Mouse (Mus musculus) retina, adult 2 months (tissue): ENCODE data around the gene Gtf3c5.

Experiments
- DNase-seq: peaks from one replicate; pipeline ENCODE4 v3.0.0-alpha.2; 2012; ENCODE audit warnings: low read depth, low spot score

Gtf3c5 gene

DNA sequence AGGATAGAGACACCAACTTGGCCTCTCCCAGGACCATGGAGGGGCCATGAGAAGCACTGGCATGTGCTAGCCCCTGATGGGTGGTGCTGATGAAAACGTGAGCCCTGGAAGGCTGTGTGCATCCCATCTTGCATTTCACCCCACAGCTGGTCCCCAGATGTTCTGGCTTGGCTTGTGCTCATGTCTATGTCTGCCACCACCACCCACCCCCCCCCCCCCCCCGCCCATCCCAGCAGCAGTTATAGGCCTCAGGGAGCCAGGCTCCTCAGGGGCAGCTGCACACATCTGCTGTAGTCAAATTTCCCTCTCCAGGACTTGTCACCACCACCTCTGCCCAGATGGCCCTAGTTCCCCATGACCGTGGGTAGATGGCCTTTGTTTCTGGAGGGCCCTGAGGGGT, 13.6 kb downstream of the Gtf3c5 start:
- DNase-seq: no peak

DNA sequence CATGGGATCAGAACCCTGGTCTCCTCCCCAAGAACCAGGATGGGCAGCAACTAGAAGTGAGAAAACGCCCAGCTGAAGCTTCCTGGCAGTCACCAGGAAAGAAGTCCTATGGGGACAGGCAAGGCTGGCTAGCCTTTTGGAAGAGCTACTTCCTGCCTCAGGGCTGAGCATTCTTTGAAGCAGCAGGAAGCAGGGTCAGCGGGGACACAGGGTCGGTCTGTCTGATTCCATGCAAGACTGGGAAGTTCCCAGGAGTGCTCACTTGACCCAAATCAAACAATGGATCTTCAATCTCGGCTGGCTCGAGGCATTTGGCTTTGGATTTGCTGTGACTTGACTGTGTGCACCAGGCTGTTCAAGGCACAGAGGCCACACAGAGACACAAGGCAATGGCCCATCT, 17.0 kb downstream of the Gtf3c5 start:
- DNase-seq: no peak

DNA sequence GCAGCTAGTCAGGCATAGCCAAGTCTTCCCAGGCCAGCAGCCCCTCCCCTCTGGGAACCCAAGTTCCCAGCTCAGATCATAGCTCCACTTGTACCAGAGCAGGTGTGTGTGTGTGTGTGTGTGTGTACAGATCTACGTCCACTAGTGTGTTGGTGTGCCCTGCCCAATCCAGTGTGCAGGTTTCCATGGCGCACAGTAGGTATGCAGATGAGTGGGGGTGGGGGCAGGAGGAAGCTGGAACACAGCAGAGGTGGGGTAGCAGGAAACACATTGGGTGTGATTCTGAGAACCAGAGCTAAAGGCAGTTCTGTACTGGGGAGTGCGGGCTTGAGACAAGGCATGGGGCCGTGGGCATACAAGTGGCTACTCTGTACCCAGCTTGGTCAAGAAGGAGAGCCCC, 19.2 kb downstream of the Gtf3c5 start:
- DNase-seq: no peak

DNA sequence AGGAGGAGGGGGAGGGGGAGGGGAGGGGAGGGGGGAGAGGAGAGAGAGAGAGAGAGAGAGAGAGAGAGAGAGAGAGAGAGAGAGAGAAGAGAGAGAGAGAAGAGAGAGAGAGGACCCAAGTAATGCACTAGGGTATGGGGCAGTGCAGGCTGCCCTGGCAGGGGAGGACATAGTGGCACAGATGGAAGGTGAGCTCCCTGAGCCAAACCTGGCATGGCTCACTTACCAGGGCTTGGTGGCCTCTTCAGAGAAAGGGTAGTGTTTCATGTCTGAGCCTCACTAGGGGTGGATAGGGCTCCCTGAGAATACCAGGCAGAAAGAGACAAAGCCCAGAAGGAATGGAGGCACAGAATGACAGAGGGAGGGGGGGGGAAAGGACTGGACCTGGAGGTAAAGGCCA, 19.7 kb downstream of the Gtf3c5 start:
- DNase-seq: no peak

DNA sequence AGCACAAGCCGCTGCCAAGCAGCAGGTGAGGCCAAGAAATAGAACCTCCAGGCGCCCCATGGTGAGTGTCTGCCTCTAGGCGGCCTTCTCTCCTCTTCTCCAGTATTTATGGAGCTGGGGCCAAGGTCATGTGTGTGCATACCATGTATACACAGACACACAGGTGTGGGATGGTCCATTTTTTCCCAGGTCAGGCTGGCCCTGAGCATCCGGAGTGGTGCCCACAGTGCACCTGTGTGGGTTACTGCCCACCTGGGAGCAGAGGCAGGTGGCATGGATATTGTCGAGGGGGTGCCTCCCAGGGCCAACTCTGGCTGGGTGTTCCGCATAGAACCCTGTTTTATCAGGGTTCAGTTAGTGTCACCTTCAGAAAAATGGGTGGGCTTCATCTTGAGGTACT, 20.2 kb downstream of the Gtf3c5 start, which contains the start of gene Cel:
Gene Cel, minus strand, starts transcription at position 101 of the 400 bp plus-strand sequence.
- no peak for DNase-seq

DNA sequence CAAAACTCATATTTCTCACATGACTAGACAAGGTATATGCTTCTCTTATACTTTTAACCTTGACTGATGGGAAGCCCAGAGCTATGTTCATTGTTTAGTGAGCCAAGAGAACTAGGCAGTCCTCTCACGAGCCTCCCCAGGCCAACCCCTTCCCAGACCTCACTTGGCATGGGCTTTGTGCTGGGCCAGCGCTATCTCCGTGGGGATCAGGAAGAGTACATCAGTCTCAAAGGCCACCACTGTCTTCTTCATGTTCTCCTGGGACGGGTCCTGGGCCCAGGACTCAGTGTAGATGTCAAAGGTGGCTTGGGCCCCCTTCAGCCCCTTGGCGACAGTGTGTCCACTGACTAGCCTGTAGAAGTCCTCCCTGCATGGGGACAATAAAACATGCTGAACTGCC, 26.1 kb downstream of the Gtf3c5 start:
- DNase-seq: no peak

DNA sequence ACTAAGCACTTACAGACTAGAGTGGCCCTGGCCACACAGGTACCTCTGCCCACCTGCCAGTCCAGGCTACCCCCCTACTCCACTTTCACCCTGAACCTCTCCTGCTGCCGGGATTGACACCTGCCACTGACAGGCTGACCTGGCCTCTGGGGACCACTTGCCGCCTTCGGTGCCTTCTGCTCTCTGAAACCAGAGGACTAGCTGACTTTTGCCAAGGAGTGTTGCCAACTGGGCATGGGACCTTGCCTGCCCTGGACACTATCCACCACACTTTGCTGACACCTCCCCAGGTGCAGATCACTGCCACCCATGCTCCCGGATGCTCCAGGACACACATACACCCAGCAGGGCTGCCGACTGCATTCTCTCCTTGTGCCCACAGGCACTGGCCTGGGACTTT, 31.2 kb downstream of the Gtf3c5 start:
- DNase-seq: no peak

DNA sequence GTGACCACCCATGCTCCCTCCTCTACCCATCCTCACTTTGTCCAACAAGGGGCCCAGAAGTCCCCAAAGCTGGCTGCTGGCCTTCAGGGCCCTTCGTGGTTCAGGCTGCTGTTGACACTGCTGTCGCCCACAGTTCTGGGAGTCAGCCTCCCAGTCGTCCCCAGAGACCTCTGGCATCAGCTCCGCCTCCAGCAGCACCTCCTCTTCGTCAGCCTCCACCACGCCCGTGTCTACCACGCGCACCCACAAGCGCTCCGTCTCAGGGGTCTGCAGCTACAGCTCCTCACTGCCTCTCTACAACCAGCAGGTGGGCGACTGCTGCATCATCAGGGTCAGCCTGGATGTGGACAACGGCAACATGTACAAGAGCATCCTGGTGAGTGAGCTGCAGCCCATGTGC, 34.4 kb downstream of the Gtf3c5 start:
- DNase-seq: no peak

DNA sequence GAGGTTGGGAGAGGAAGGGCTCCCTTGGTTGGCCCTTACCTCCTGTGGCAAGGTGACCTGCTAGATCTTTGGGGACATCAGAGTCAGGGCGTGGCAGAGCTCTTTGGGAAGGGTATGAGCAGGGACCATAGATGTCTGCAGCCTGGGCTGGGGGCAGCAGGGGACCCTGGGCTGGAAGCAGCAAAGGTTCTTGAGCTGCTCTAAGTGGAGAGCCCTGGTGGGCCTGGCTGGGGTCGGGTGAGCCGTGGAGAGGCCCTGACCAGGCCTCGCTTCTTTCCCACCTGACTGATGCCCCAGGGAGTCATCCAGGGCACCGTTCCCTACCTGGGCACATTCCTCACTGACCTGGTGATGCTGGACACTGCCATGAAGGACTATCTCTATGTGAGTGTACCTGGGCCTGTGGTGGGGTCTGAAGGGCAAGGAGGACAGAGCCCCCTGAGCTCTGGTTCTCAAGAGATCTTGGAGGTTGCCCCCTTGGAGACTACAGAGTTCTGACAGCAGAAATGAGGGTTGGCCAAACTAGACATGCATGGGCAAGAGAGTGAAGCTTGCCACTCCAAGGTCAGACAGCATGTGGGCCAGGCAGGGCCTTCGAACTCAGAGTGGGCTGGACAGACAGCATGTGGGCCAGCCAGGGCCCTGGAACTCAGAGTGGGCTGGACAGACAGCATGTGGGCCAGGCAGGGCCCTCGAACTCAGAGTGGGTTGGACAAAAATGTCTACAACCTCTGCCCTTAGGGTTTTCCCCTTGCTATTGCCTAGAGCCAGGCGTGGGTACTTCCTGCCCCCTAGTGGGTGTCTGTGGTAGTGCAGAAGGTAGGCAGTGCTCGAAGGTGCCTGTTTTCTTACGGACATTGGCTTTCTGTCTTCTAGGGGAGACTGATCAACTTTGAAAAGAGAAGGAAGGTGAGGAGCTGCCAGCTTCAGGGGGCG, 36.0 kb downstream of the Gtf3c5 start:
- DNase-seq: peak; percentile 55

DNA sequence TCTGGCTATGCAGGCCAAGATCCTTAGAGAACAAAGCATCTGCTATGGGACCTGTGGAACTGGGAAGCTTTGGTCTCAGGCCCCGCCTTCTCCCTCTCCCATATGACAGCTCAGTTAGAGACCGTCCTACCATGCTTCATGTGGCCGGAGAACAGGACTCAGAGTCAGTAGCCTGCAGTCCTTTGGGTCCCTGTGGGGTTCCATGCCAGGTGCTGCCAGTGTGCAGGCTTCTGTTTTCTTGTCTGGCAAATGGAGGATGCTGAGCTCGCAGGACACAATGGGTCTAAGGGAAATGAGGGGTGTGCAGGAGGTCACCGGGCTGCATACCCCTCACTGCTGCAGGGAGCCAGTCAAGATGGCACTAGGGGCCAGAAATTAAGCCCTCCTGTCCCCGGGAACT, 37.0 kb downstream of the Gtf3c5 start:
- no peak for DNase-seq

DNA sequence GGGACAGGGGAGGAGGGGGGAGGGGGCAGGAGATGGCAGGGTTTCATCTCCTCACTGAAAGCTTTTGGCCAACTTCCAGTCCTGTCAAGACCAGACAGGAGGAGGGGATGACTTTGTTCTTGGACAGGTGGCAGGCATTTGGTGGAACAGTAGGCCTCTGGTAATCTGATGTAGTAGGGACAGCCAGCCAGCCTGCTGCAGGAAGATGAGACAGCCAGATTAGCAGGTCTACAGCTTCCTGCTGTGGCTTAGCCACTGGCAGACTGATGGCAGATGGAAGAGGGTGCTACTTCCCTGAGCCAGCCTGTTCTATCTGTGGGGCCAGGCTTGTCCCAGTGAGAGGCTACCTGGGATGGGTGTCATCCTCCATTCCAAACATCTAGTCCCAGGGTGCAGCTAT, 37.6 kb downstream of the Gtf3c5 start:
- no peak for DNase-seq

DNA sequence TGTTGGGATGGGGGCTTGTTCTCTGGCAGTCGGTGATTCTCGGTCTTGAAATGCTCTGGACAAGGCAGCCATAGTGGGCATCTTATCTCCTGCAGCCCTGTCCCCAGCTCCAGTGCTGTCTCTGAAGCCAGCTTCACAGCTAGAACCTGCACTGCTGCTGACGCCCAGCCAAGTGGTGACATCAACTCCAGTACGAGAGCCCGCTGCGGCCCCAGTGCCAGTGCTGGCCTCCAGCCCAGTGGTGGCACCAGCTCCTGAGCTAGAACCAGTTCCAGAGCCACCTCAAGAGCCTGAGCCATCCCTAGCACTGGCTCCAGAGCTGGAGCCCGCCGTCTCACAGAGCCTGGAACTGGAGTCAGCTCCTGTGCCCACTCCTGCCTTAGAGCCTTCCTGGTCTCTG, 39.7 kb downstream of the Gtf3c5 start:
- DNase-seq: no peak

DNA sequence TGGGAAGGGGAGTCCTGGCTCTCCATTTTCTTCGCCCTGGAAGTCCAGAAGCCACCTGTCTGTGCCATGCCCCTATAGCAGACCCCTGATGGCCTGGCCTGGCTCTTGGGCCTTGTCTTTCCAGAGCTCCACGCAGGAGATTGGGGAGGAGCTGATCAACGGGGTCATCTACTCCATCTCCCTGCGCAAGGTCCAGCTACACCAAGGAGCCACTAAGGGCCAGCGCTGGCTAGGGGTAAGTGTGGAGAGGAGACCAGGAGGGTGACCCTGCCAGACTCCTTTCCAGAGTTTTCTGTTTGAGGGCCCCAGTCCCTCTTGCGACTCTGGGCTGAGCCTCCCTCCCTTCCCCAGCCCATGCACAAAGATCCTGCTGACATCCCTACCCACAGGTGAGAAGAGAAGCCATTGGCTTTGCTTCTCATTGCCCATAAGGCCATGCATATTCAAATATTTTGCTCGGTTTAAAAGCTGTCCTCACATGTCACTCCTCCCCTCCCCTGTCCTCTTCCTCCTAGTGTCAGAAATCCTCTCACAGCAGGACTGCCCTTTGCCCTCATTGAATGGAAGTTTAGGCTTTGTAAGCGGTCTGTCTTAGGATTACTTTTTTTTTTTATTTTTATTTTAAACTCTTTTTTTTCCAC, 42.8 kb downstream of the Gtf3c5 start:
- DNase-seq: no peak

DNA sequence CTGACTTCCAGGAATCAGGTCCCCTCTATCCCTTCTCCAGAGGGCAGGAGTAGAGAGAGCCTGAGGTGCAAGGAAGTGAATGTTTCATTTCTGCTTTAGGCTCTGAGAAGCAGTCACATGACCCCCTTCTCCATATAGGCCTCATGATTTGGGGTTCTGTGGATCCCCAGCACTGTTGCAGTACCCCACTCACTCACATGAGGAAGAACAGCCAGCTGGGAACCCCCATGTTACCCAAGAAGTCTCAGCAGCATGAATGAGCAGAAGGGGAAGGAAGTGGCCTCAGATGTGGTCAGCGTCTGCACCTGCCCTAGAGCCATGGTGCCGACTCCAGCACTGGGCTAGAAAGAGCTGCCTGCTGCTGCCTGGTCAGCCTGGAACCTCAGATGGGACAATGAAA, 43.6 kb downstream of the Gtf3c5 start:
- DNase-seq: no peak

DNA sequence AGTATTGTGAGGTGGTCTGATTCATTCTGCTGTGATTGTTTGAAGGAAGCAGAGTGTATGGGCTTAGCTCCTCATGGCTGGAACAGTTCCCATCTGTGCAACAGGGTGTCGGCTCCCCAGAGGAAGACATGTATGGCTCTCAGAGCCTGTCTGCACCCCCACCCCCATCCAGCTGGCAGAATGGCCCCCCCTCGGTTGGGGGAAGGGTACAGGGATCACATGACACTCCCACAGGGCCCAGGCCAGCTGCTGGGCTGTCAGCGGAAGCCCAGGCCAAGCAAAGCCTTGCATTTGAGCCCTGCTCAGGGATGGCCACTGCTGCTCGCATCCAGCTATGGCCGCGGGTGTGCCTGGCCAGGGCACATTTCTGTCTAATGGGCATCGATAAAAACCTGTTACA, 44.3 kb downstream of the Gtf3c5 start:
- DNase-seq: no peak

DNA sequence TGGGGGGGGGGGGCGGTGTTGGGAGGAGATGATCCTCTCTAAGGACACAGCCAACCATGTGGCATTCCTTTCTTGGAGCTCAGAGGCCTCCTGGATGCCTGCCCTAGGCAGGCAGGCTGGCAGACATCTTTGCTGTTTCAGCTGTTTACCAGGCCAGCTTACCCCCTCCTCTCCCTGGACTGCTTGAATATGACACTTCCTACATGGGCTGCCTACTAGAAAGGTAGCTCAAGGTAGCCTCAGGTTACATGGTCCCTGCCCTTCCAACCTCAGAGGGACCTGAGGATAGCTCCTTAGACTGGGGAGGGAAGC, 44.8 kb downstream of the Gtf3c5 start:
- no peak for DNase-seq

DNA sequence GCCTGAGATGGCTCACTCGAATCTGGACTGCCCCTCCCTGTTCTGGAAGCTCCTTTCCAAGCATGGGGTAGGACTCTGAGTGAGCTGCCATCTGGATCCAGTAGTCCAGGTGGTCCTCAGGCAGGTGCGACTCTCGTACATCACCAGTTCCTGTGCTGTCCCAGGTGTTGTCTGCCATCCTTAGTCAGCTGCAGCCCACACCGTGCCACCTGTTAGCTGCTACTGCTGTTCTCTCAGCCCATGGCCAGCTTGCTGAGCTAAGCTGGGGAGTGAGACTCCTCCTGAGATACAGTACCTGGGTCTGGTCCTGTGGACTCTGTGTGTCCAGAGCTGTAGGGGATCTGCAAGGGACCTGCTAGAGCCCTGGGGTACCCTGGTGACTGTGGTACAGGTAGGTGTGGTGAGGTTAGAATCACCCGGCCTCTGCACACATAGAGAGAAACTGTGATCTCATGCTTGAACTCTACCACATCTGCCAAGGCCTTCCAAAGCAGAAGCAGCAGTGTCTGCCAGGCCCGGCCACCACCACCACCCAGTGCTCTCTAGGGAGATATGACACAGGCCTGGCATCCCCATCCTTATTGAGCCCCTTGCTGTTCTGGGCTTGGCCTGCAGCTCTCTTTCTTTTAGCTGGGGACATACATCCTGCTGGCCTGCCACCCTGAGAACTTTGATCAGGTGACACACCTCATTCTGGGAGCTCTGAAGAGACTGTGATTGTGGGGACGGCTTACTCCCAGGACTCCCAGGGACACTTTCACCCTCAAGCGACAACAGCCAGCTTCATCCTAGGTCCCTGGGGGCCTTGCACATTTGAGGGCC, 45.3 kb downstream of the Gtf3c5 start:
- DNase-seq: no peak

DNA sequence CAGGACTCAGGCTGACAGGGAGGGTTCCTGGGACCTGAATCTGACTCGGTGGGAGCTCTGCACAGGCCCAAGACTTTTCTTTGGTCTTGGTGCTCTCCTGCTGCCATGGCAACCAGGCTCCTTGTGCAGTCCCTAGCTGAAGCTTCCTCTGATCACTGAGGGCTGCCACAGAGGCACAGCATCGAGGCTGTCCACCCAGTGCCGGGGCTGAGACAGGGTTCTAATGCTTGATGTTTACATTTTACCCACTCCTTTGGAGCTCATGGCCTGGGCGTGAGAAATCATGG, 46.0 kb downstream of the Gtf3c5 start:
- no peak for DNase-seq

DNA sequence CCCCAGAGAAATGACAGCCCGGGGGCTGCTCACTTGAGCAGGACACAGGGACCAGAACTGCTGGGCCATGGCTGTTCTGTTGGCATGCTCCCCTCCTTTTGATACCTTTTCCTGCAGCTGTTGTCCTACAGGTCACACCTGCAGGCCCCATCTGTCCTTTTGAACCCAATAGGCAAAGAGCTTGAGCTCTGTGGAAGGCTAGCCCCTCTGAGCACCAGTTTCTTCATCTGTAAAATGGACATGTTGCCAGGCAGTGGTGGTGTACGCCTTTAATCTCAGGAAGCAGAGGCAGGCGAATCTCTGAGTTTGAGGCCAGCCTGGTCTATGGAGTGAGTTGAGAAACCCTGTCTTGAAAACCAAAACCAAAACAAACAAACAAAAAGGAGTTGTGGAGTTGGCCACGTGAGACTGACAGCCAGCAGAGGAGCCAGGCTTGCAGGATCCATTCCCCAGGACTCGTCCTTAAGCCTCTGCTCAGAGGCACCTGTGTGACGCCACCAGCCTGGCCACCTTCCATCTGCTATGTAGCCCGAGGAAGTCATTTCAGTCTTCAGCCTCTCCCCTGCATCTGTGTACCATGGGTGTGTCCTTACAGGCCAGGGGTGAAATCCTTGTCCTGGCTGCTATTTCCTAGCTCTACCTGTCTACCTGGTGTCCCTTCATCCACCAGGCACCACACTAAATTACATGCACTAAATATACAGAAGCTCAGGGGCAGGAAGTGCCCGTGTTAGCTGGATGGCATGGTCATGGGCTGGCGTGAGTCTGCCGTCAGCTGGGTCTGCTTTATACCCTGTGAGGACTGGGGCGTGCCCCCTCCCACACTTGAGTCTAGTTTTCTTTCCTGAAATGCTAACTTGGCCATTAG, 46.6 kb downstream of the Gtf3c5 start:
- no peak for DNase-seq

DNA sequence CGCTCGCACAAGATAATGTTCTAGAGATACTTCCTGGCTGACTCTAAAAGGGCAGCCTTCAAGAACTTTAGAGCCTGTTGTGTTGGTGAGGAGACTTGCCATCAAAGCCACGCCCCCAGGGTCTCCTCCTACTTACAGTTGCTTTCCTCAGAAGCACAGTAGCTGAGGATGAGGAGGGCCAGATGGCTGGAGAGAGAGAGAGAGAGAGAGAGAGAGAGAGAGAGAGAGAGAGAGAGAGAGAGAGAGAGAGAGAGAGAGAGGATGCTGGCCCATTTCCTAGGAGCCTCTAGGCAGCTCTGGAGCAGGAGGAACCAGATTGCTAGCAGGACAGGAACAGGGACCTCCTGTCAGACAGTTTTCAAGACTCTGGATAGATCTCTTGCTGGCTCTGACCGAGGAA, 47.4 kb downstream of the Gtf3c5 start:
- DNase-seq: no peak

DNA sequence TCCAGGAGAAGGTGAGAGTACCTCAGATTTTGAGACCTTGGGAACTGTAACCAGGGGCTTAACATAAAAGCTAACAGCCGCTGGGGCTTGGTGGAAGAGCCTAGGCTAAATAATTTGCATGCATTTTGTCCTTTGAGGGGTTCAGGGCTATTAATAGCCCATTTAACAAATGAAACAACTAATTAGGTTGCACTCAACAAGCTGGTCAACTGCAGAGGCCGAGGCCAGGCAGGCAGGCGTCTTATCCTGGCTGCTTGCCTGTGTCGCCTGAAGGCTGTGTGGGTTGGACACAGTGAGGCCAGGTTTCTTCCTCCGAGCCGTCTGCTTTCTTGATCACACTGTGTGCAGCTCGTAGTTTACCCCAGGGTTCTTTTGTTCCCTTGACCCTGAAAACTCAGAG, 47.9 kb downstream of the Gtf3c5 start:
- no peak for DNase-seq

DNA sequence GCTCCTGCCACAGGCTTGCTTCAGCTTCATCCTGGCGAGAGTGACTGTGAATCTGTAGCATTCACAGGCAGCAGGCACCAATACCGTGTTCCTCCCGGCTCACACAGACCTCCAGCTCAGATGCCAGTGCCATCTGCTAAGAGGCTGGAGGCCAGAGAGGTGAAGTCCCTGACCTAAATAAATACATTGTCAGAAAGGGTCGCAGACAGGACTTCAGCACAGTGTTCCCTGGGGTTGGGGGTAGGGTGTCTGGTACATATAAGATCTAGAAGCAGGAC, 48.3 kb downstream of the Gtf3c5 start:
- no peak for DNase-seq
